Mouse (Mus musculus) megakaryocyte, embryonic 14.5 days (primary cell): ENCODE measurements around the gene Ccdc124.

Source experiments
- FLI1 ChIP-seq: IDR thresholded peaks from 2 replicates; pipeline ENCODE4 v1.6.1; 2012; ENCODE audit warnings: low read length, inconsistent platforms, mixed read lengths
- GATA1 ChIP-seq: IDR thresholded peaks from 3 replicates; pipeline ENCODE4 v1.6.1; 2012; ENCODE audit warnings: mixed read lengths, low read length, inconsistent platforms, borderline replicate concordance

DNA sequence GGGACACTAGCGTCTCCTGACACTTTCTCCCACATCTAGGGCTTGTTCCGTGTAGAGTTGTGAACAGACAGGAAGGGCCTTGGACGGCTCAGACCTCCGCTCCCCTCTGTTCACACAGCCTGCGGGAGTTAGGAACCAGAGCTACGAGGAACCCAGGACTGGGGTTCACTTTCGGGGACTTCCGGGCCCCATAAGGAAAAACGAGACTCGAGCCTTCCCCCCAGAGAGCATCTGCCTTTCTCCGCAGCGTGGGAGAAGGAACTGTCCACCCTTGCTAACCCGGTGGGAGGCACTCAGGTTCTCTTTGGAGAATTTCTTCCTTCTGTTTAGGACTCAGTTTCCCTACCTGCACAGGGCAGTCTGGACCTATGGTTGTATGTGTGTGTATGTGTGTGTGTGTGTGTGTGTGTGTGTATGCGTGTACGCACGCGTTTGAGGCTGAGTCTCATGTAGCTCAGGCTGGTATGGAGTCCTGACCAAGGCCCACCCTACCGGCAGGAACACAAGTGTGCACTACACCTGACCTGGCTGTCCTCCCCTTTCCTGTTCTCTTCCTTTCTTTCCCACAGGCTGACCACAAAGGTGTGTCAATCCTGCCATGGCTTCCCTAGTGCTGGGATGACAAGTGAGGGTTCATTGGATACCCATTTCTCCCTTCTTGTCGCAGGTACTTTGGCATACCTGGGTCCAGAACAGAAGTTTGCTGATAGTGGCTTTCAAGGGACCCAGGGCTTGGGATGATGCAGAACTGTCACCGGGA is 19.3 kb upstream of the Ccdc124 start:
- TF ChIP-seq GATA1 (no peak), FLI1 (no peak)
